Mouse (Mus musculus) kidney, embryonic 16.5 days (tissue): ENCODE data around the gene Fam126a. TPM values are rescaled to one million over a fixed set of nuclear protein-coding genes. Genes with fewer than 3 reads are reported as not detected.
A peak's percentile ranks its signal among the peaks of the same experiment; 100 is the strongest.

ENCODE experiments used
- ATAC-seq: fragments of 200-750 bp; cut with Nextera tagmentation; 2 replicates; pipeline ENCODE4 v1.8.0; 2017; ENCODE audit warnings: moderate TSS enrichment; ENCODE audit not compliant: low FRiP score, low TSS enrichment
- H3K27ac ChIP-seq: fragments of 300-500 bp; sonication (generic); 2 replicates; pipeline ENCODE4 v1.5.1; 2014; ENCODE audit warnings: low read length
- H3K27me3 ChIP-seq: fragments of 300-500 bp; sonication (generic); 2 replicates; pipeline ENCODE4 v1.6.1; 2014; ENCODE audit warnings: low read length, control low read depth, mixed read lengths; ENCODE audit not compliant: insufficient read depth
- H3K36me3 ChIP-seq: fragments of 300-500 bp; sonication (generic); 2 replicates; pipeline ENCODE4 v1.6.1; 2014; ENCODE audit warnings: low read length, control low read depth, mixed read lengths; ENCODE audit not compliant: insufficient read depth
- H3K4me1 ChIP-seq: fragments of 300-500 bp; sonication (generic); 2 replicates; pipeline ENCODE4 v1.6.1; 2014; ENCODE audit warnings: low read length, control low read depth, mixed read lengths; ENCODE audit not compliant: insufficient read depth
- H3K4me2 ChIP-seq: fragments of 300-500 bp; sonication (generic); replicated peaks from 2 replicates; pipeline ENCODE4 v1.6.1; 2014; ENCODE audit warnings: low read depth, low read length
- H3K4me3 ChIP-seq: fragments of 300-500 bp; sonication (generic); 2 replicates; pipeline ENCODE4 v1.5.1; 2014; ENCODE audit warnings: mild to moderate bottlenecking, low read length
- H3K9ac ChIP-seq: fragments of 300-500 bp; sonication (generic); replicated peaks from 2 replicates; pipeline ENCODE4 v1.6.1; 2014; ENCODE audit warnings: low read length
- H3K9me3 ChIP-seq: fragments of 300-500 bp; sonication (generic); 2 replicates; pipeline ENCODE4 v1.6.1; 2016; ENCODE audit warnings: low read length, control low read depth
- WGBS: fragments of 180-500 bp; shearing (Covaris S2); extraction: QIAGEN DNeasy Blood & Tissue Kit; methylation state at CpG from one replicate; pipeline ENCODE4 v1.1.7; 2014; 5-methylcytosine and 5-hydroxymethylcytosine counted together
- polyA plus RNA-seq: library from polyadenylated mRNA; unstranded; fragments of >200 nt; fragmentation: Nextera tagmentation; extraction: Ambion mirVana; gene quantifications from 2 replicates; pipeline ENCODE4 v1.2.1, GENCODE M21; 2015

Gene Fam126a
- polyA plus RNA-seq, 1 experiment from 2014 or later = 22.4 TPM

GRCm38 (mm10) chr5:23921316-23921715 is 109.2 kb downstream of the Fam126a start:
- Histone ChIP-seq H3K9me3 (no peaks in the 10 kb centered on the region), H3K36me3 (no peaks in the 10 kb centered on the region), H3K9ac (no peak overlapping the region), H3K4me3 (no peak overlapping the region), H3K4me1 (peaks cover 7% of the 10 kb centered on the region), H3K27ac (no peak overlapping the region), H3K27me3 (no peaks in the 10 kb centered on the region), H3K4me2 (no peak overlapping the region)
- ATAC-seq = no peak
- WGBS = 81% methylated on average over 1 of the region's 1 CpGs

GRCm38 (mm10) chr5:23919892-23920731 is 110.4 kb downstream of the Fam126a start:
- Histone ChIP-seq H3K9me3 (no peaks in the 10 kb centered on the region), H3K36me3 (no peaks in the 10 kb centered on the region), H3K27me3 (no peaks in the 10 kb centered on the region), H3K4me3 (no peak overlapping the region), H3K4me2 (peak overlapping the region; percentile 31; the same call in 1 of the 2 replicates), H3K27ac (peak overlapping the region; percentile 70), H3K9ac (no peak overlapping the region), H3K4me1 (peaks cover 7% of the 10 kb centered on the region)
- peak; percentile 86 for ATAC-seq
- WGBS = 31% methylated on average over 7 of the region's 7 CpGs

GRCm38 (mm10) chr5:23917301-23917700 is 113.2 kb downstream of the Fam126a start:
- Histone ChIP-seq H3K27me3 (no peaks in the 10 kb centered on the region), H3K9ac (no peak overlapping the region), H3K36me3 (no peaks in the 10 kb centered on the region), H3K27ac (no peak overlapping the region), H3K9me3 (no peaks in the 10 kb centered on the region), H3K4me2 (no peak overlapping the region), H3K4me3 (no peak overlapping the region), H3K4me1 (peaks cover 12% of the 10 kb centered on the region)
- 90% methylated on average over 1 of the region's 1 CpGs for WGBS
- no peak for ATAC-seq

- 71% methylated on average over 1 of the region's 1 CpGs for WGBS
- no peak overlapping the region for H3K9ac ChIP-seq
- peak overlapping the region; percentile 14; the same call in 1 of the 2 replicates for H3K27ac ChIP-seq
- no peak overlapping the region for H3K4me3 ChIP-seq
- H3K9me3 ChIP-seq = peaks cover 12% of the 10 kb centered on the region; the same call in 1 of the 2 replicates
- H3K27me3 ChIP-seq = no peaks in the 10 kb centered on the region
- no peak overlapping the region for H3K4me2 ChIP-seq
- H3K4me1 ChIP-seq = peaks cover 5% of the 10 kb centered on the region
- H3K36me3 ChIP-seq = no peaks in the 10 kb centered on the region
- peak; percentile 53; the same call in 1 of the 2 replicates for ATAC-seq
These were observed 118.9 kb downstream of the Fam126a start for GRCm38 (mm10) chr5:23911556-23911955.

- Histone ChIP-seq H3K9ac (no peak overlapping the region), H3K27me3 (no peaks in the 10 kb centered on the region), H3K4me3 (no peak overlapping the region), H3K27ac (no peak overlapping the region), H3K4me1 (no peaks in the 10 kb centered on the region), H3K36me3 (no peaks in the 10 kb centered on the region), H3K4me2 (no peak overlapping the region), H3K9me3 (peaks cover 12% of the 10 kb centered on the region; the same call in 1 of the 2 replicates)
- 94% methylated on average over 3 of the region's 3 CpGs for WGBS
- no peak for ATAC-seq
These were observed 121.2 kb downstream of the Fam126a start for GRCm38 (mm10) chr5:23909256-23909655.

- ATAC-seq = no peak; the same call in 1 of the 2 replicates
- 26% methylated on average over 4 of the region's 4 CpGs for WGBS
These were observed 121.9 kb downstream of the Fam126a start for GRCm38 (mm10) chr5:23908486-23909090.

GRCm38 (mm10) chr5:23902221-23902620 is 128.3 kb downstream of the Fam126a start:
- Histone ChIP-seq H3K9me3 (no peaks in the 10 kb centered on the region), H3K4me1 (no peaks in the 10 kb centered on the region), H3K9ac (no peak overlapping the region), H3K36me3 (no peaks in the 10 kb centered on the region), H3K4me3 (no peak overlapping the region), H3K27me3 (no peaks in the 10 kb centered on the region), H3K27ac (no peak overlapping the region), H3K4me2 (no peak overlapping the region)
- 87% methylated on average over 2 of the region's 2 CpGs for WGBS
- ATAC-seq = no peak

More at GRCm38 (mm10) chr5:23908486-23909090, 121.9 kb downstream of the Fam126a start:
- Histone ChIP-seq H3K9ac (no peak overlapping the region), H3K4me3 (no peak overlapping the region), H3K9me3 (peaks cover 12% of the 10 kb centered on the region; the same call in 1 of the 2 replicates), H3K27me3 (no peaks in the 10 kb centered on the region), H3K4me1 (no peaks in the 10 kb centered on the region), H3K36me3 (no peaks in the 10 kb centered on the region), H3K4me2 (no peak overlapping the region), H3K27ac (no peak overlapping the region)

GRCm38 (mm10) chr5:23900190-23900589 is 130.3 kb downstream of the Fam126a start:
- Histone ChIP-seq H3K4me1 (no peaks in the 10 kb centered on the region), H3K4me2 (no peak overlapping the region), H3K27me3 (no peaks in the 10 kb centered on the region), H3K9me3 (no peaks in the 10 kb centered on the region), H3K27ac (no peak overlapping the region), H3K36me3 (no peaks in the 10 kb centered on the region), H3K9ac (no peak overlapping the region), H3K4me3 (no peak overlapping the region)
- no peak for ATAC-seq
- 69% methylated on average over 4 of the region's 4 CpGs for WGBS

- ATAC-seq = no peak
- 73% methylated on average over 11 of the region's 11 CpGs for WGBS
- H3K4me1 ChIP-seq = no peaks in the 10 kb centered on the region
These were observed 136.4 kb downstream of the Fam126a start for GRCm38 (mm10) chr5:23893864-23894771.

More at GRCm38 (mm10) chr5:23893864-23894771, 136.4 kb downstream of the Fam126a start:
- H3K4me2 ChIP-seq = no peak overlapping the region
- H3K9ac ChIP-seq = no peak overlapping the region
- H3K4me3 ChIP-seq = no peak overlapping the region
- no peaks in the 10 kb centered on the region for H3K36me3 ChIP-seq
- no peak overlapping the region for H3K27ac ChIP-seq
- H3K9me3 ChIP-seq = no peaks in the 10 kb centered on the region
- no peaks in the 10 kb centered on the region for H3K27me3 ChIP-seq
